Mouse (Mus musculus): ENCODE data around the gene Lfng. TPM values are rescaled to one million over a fixed set of nuclear protein-coding genes. Genes with fewer than 3 reads are reported as not detected.

Gene Lfng
- polyA plus RNA-seq, 2 experiments = 19.2 to 38.9 TPM

DNA sequence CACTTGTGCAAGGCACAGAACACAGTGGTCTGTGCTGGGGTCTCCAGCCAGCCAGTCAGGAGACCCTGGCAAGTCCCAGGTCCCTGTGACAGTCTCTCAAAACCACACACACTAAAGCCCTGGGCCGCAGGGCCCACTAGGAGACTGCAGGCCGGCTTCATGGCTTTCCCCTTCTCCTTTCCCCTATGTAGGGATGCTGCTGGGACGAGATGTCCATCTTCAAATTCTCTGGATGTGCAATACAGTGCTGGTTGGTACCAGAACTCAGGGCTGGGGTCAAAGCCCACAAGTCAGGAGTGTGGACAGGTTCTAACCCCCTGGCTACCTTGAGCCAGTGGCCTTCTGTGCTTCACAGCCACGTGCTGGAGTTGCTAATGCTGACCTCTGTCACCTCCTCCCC, 40.8 kb upstream of the Lfng start:
- Histone ChIP-seq H3K4me1 (ENCODE audit: control insufficient read depth, insufficient read depth, low read length) (peaks cover 18% of the 10 kb centered on the region), H3K9ac (ENCODE audit: low read depth, low read length, severe bottlenecking) (no peak overlapping the region), H3K36me3 (ENCODE audit: control insufficient read depth, insufficient read depth, low read length) (no peaks in the 10 kb centered on the region), H3K27ac (replicated peaks; ENCODE audit: low read depth, low read length) (no peak overlapping the region), H3K9me3 (ENCODE audit: control insufficient read depth, low read length) (no peaks in the 10 kb centered on the region), H3K4me2 (replicated peaks; ENCODE audit: low read depth, low read length, severe bottlenecking) (no peak overlapping the region), H3K4me3 (replicated peaks; ENCODE audit: low read length) (no peak overlapping the region), H3K27me3 (ENCODE audit: control insufficient read depth, insufficient read depth, low read length) (no peaks in the 10 kb centered on the region)
- ATAC-seq (ENCODE audit: low FRiP score, low read depth) (no peak), DNase-seq (ENCODE audit: low spot score) (no peak)
- no peak for TF ChIP-seq POLR2A (IDR thresholded peaks at IDR 0.05; ENCODE audit: borderline replicate concordance, extremely low read depth, insufficient read depth, insufficient read length)
- 55% methylated on average over 4 of the region's 4 CpGs for WGBS

- DNase-seq (ENCODE audit: low spot score) (peak; percentile 54), ATAC-seq (ENCODE audit: low FRiP score, low read depth) (peak; percentile 24; the same call in 1 of the 2 replicates)
- H3K4me3 ChIP-seq (replicated peaks; ENCODE audit: low read length) = no peak overlapping the region
- 0 out of 2 replicates have a peak overlapping the region, but pooled peaks have one; percentile 48 for H3K27ac ChIP-seq (replicated peaks; ENCODE audit: low read depth, low read length)
- no peak for TF ChIP-seq POLR2A (IDR thresholded peaks at IDR 0.05; ENCODE audit: borderline replicate concordance, extremely low read depth, insufficient read depth, insufficient read length)
- H3K4me1 ChIP-seq (ENCODE audit: control insufficient read depth, insufficient read depth, low read length) = peaks cover 18% of the 10 kb centered on the region
- 39% methylated on average over 11 of the region's 11 CpGs for WGBS
- no peak overlapping the region for H3K4me2 ChIP-seq (replicated peaks; ENCODE audit: low read depth, low read length, severe bottlenecking)
- no peaks in the 10 kb centered on the region for H3K27me3 ChIP-seq (ENCODE audit: control insufficient read depth, insufficient read depth, low read length)
- no peaks in the 10 kb centered on the region for H3K9me3 ChIP-seq (ENCODE audit: control insufficient read depth, low read length)
- no peak overlapping the region for H3K9ac ChIP-seq (ENCODE audit: low read depth, low read length, severe bottlenecking)
- no peaks in the 10 kb centered on the region for H3K36me3 ChIP-seq (ENCODE audit: control insufficient read depth, insufficient read depth, low read length)
These were observed 39.8 kb upstream of the Lfng start for GRCm38 (mm10) chr5:140567321-140567720.

GRCm38 (mm10) chr5:140567751-140568150, 39.4 kb upstream of the Lfng start:
- WGBS = 89% methylated on average over 5 of the region's 5 CpGs
- H3K27ac ChIP-seq (replicated peaks; ENCODE audit: low read depth, low read length) = no peak overlapping the region
- peaks cover 18% of the 10 kb centered on the region for H3K4me1 ChIP-seq (ENCODE audit: control insufficient read depth, insufficient read depth, low read length)

DNA sequence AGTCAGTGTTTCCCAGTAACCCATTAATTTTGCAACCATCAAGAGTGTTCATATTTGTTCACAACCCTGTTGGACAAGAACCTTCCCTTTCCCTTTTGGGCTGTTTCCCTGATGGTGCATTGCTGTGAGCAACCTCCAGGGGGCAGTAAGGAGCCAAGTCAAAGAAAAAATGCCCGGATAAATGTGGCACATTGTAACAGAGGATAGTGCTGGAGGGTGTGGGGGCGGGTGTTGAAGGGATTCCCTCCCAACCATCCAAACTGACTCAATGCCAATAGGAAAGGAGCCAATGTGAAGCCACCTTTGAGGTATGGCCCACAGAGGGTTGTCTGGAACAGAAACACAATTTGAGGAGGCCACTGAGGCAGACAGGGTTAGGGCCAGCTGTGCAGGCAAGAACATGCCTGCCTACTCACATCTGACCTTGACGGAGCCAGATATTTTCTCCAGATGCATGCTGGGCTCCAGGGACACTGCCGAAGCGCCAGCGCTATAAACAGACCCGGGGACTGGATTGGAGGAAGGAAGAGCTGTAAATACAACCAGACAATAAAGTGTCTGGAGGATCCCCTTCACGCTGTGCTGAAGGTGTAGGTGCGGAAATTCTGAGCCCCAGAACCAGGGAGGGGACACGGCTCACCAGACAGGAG, 38.7 kb upstream of the Lfng start:
- DNase-seq (ENCODE audit: low spot score) (peak; percentile 70), ATAC-seq (ENCODE audit: low FRiP score, low read depth) (peak; percentile 45)
- H3K9me3 ChIP-seq (ENCODE audit: control insufficient read depth, low read length) = no peaks in the 10 kb centered on the region
- no peak overlapping the region for H3K9ac ChIP-seq (ENCODE audit: low read depth, low read length, severe bottlenecking)
- H3K27me3 ChIP-seq (ENCODE audit: control insufficient read depth, insufficient read depth, low read length) = no peaks in the 10 kb centered on the region
- peaks cover 18% of the 10 kb centered on the region for H3K4me1 ChIP-seq (ENCODE audit: control insufficient read depth, insufficient read depth, low read length)
- no peak overlapping the region for H3K4me2 ChIP-seq (replicated peaks; ENCODE audit: low read depth, low read length, severe bottlenecking)
- no peak overlapping the region for H3K27ac ChIP-seq (replicated peaks; ENCODE audit: low read depth, low read length)
- H3K4me3 ChIP-seq (replicated peaks; ENCODE audit: low read length) = no peak overlapping the region
- H3K36me3 ChIP-seq (ENCODE audit: control insufficient read depth, insufficient read depth, low read length) = no peaks in the 10 kb centered on the region
- TF ChIP-seq POLR2A (IDR thresholded peaks at IDR 0.05; ENCODE audit: borderline replicate concordance, extremely low read depth, insufficient read depth, insufficient read length) = no peak
- 20% methylated on average over 10 of the region's 10 CpGs for WGBS

More at GRCm38 (mm10) chr5:140567751-140568150, 39.4 kb upstream of the Lfng start:
- Histone ChIP-seq H3K36me3 (ENCODE audit: control insufficient read depth, insufficient read depth, low read length) (no peaks in the 10 kb centered on the region), H3K9me3 (ENCODE audit: control insufficient read depth, low read length) (no peaks in the 10 kb centered on the region), H3K9ac (ENCODE audit: low read depth, low read length, severe bottlenecking) (no peak overlapping the region), H3K4me2 (replicated peaks; ENCODE audit: low read depth, low read length, severe bottlenecking) (no peak overlapping the region), H3K4me3 (replicated peaks; ENCODE audit: low read length) (no peak overlapping the region), H3K27me3 (ENCODE audit: control insufficient read depth, insufficient read depth, low read length) (no peaks in the 10 kb centered on the region)
- no peak for DNase-seq (ENCODE audit: low spot score)
- ATAC-seq (ENCODE audit: low FRiP score, low read depth) = no peak
- no peak for TF ChIP-seq POLR2A (IDR thresholded peaks at IDR 0.05; ENCODE audit: borderline replicate concordance, extremely low read depth, insufficient read depth, insufficient read length)

- Histone ChIP-seq H3K27ac (replicated peaks; ENCODE audit: low read depth, low read length) (no peak overlapping the region), H3K4me2 (replicated peaks; ENCODE audit: low read depth, low read length, severe bottlenecking) (no peak overlapping the region), H3K27me3 (ENCODE audit: control insufficient read depth, insufficient read depth, low read length) (no peaks in the 10 kb centered on the region), H3K36me3 (ENCODE audit: control insufficient read depth, insufficient read depth, low read length) (no peaks in the 10 kb centered on the region), H3K9ac (ENCODE audit: low read depth, low read length, severe bottlenecking) (no peak overlapping the region), H3K4me3 (replicated peaks; ENCODE audit: low read length) (no peak overlapping the region), H3K9me3 (ENCODE audit: control insufficient read depth, low read length) (no peaks in the 10 kb centered on the region), H3K4me1 (ENCODE audit: control insufficient read depth, insufficient read depth, low read length) (peaks cover 18% of the 10 kb centered on the region)
- DNase-seq (ENCODE audit: low spot score) = no peak
- TF ChIP-seq POLR2A (IDR thresholded peaks at IDR 0.05; ENCODE audit: borderline replicate concordance, extremely low read depth, insufficient read depth, insufficient read length) = no peak
- WGBS = 75% methylated on average over 16 of the region's 16 CpGs
- peak; percentile 24; the same call in 1 of the 2 replicates for ATAC-seq (ENCODE audit: low FRiP score, low read depth)
These were observed 38.0 kb upstream of the Lfng start for GRCm38 (mm10) chr5:140569032-140569595.

All from limb, embryonic 14.5 days (tissue).